In the genomic region with DNA sequence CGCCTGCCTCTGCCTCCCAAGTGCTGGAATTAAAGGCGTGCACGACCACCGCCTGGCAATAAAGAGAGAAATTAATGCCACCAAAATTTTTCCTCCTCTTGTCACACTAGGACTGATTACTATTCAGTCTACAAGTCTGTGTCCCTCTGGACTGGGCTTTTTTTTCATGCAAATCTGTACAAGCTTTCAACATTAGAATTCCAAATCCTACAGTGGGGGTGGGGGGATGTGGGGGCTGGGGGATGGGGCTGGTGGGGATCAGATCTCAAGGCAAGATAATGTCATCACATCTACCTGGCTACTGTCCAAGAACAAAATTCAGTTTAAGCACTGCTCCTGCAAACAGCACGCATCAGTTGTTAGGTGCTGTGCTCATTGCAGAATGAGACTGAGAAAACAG, we compare ENCODE assay signal across 15 mouse cellular contexts.
"Had no signal": no experiment of that assay in that cellular context is flagged by ENCODE, and none has a peak within 500 bp of the region (broad histone marks: within the 10 kb centered on the region; RNA-seq: fewer than 3 reads in every experiment).

No protein-coding gene starts in this region.

- H3K36me3 ChIP-seq: limb, embryonic 12.5 days; liver, embryonic 15.5 days; neural tube, embryonic 13.5 days; stomach, embryonic 15.5 days had no signal

- H3K9me3 ChIP-seq: limb, embryonic 12.5 days; liver, embryonic 15.5 days; neural tube, embryonic 13.5 days; stomach, embryonic 15.5 days had no signal

- H3K27me3 ChIP-seq: limb, embryonic 12.5 days; liver, embryonic 15.5 days; neural tube, embryonic 13.5 days; stomach, embryonic 15.5 days had no signal

- H3K27ac ChIP-seq: limb, embryonic 12.5 days; liver, embryonic 15.5 days; neural tube, embryonic 13.5 days had no signal

- H3K9ac ChIP-seq: limb, embryonic 12.5 days; liver, embryonic 15.5 days; neural tube, embryonic 13.5 days; stomach, embryonic 15.5 days had no signal

- H3K4me3 ChIP-seq: limb, embryonic 12.5 days; liver, embryonic 15.5 days; neural tube, embryonic 13.5 days; stomach, embryonic 15.5 days had no signal

- H3K4me1 ChIP-seq: liver, embryonic 15.5 days; neural tube, embryonic 13.5 days; stomach, embryonic 15.5 days had no signal

- H3K4me2 ChIP-seq: limb, embryonic 12.5 days; liver, embryonic 15.5 days; neural tube, embryonic 13.5 days; stomach, embryonic 15.5 days had no signal

- ATAC-seq: intestine, postnatal 0 days; lung, postnatal 0 days had no signal

- DNase-seq: kidney, adult 8-10 months; kidney, postnatal 25 days; layer of hippocampus, adult 9-11 months; layer of hippocampus, postnatal 36 days; lung, adult 2 months; lung, postnatal 4 days; retina, postnatal 1 day; thymus, adult 2 months; thymus, postnatal 25 days had no signal
